Mouse (Mus musculus) forebrain, embryonic 10.5 days (tissue): ENCODE data around the gene Slc1a2. TPM values are rescaled to one million over a fixed set of nuclear protein-coding genes. Genes with fewer than 3 reads are reported as not detected.

ENCODE experiments used
- DNase-seq: peaks from one replicate; pipeline ENCODE4 v3.0.0-alpha.2; 2017; ENCODE audit warnings: low spot score; ENCODE audit errors: extremely low spot score
- H3K27ac ChIP-seq: fragments of 300-500 bp; sonication (generic); 2 replicates; pipeline ENCODE4 v1.5.1; 2016; ENCODE audit warnings: mild to moderate bottlenecking
- H3K27me3 ChIP-seq: fragments of 300-500 bp; sonication (generic); 2 replicates; pipeline ENCODE4 v1.6.1; 2016; ENCODE audit warnings: mild to moderate bottlenecking; ENCODE audit not compliant: poor library complexity, severe bottlenecking
- H3K36me3 ChIP-seq: fragments of 300-500 bp; sonication (generic); replicated peaks from 2 replicates; pipeline ENCODE4 v1.6.1; 2016; ENCODE audit warnings: mild to moderate bottlenecking, moderate library complexity
- H3K4me1 ChIP-seq: fragments of 300-500 bp; sonication (generic); 2 replicates; pipeline ENCODE4 v1.6.1; 2016
- H3K4me3 ChIP-seq: fragments of 300-500 bp; sonication (generic); 2 replicates; pipeline ENCODE4 v1.5.1; 2016; ENCODE audit warnings: mild to moderate bottlenecking, moderate library complexity
- H3K9me3 ChIP-seq: fragments of 300-500 bp; sonication (generic); 2 replicates; pipeline ENCODE4 v1.6.1; 2016; ENCODE audit warnings: mild to moderate bottlenecking, moderate library complexity
- WGBS: fragments of 180-500 bp; shearing (Covaris S2); methylation state at CpG from one replicate; pipeline ENCODE4 v1.1.7; 2016; 5-methylcytosine and 5-hydroxymethylcytosine counted together
- polyA plus RNA-seq: library from polyadenylated mRNA; unstranded; fragments of >200 nt; fragmentation: Nextera tagmentation; extraction: Ambion mirVana; gene quantifications from 2 replicates; pipeline ENCODE4 v1.2.1, GENCODE M21; 2016

Slc1a2 gene
- polyA plus RNA-seq, 1 experiment from 2014 or later, result 2.7 TPM

DNA sequence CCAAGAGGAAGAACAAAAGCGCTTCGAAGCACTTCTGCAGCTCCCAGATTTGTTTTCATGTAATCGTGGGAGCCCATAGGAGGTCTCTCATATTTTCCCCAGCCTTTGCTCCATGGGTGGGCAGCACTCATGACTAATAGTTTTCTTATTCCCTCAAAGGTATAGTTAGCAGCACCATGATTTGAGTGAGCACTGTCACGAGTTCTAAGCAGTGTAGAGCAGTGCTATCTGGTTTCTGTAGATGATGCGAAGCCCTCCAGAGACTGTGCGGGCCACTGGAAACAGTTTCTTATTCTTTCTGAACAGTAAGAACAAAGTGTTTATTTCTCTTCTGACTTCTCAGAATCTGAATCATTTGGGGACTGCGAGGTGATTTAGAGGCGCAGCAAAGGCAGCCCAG is 162.3 kb downstream of the Slc1a2 start:
- no peaks in the 10 kb centered on the region for H3K9me3 ChIP-seq
- 92% methylated on average over 8 of the region's 8 CpGs for WGBS
- DNase-seq, result no peak
- H3K27me3 ChIP-seq, result no peaks in the 10 kb centered on the region
- H3K27ac ChIP-seq, result no peak overlapping the region
- H3K4me1 ChIP-seq, result peaks cover 7% of the 10 kb centered on the region; the same call in 1 of the 2 replicates
- H3K4me3 ChIP-seq, result no peak overlapping the region
- H3K36me3 ChIP-seq, result no peaks in the 10 kb centered on the region

DNA sequence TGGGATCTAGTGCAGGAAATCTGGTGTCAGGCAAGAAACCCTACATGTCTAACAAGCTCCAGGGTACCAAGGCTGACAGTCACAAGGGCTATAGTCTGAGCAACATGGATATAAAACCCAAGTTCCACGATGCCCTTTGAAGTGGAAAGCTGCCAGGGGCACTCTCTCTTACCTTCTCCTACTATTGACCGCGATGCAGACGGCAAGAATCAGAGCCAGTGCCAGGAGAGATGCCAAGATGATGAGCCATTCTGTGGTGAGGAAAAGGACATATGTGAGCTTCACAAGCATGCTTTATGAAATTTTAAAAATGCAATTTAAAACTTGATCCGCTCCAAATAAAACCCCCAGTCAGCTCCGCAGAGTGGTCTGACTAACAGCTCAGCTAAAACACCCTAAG is 163.6 kb downstream of the Slc1a2 start:
- Histone ChIP-seq H3K27ac (no peak overlapping the region), H3K4me3 (no peak overlapping the region), H3K9me3 (no peaks in the 10 kb centered on the region), H3K27me3 (no peaks in the 10 kb centered on the region), H3K4me1 (peaks cover 7% of the 10 kb centered on the region; the same call in 1 of the 2 replicates), H3K36me3 (no peaks in the 10 kb centered on the region)
- WGBS, result 94% methylated on average over 6 of the region's 6 CpGs
- no peak for DNase-seq

DNA sequence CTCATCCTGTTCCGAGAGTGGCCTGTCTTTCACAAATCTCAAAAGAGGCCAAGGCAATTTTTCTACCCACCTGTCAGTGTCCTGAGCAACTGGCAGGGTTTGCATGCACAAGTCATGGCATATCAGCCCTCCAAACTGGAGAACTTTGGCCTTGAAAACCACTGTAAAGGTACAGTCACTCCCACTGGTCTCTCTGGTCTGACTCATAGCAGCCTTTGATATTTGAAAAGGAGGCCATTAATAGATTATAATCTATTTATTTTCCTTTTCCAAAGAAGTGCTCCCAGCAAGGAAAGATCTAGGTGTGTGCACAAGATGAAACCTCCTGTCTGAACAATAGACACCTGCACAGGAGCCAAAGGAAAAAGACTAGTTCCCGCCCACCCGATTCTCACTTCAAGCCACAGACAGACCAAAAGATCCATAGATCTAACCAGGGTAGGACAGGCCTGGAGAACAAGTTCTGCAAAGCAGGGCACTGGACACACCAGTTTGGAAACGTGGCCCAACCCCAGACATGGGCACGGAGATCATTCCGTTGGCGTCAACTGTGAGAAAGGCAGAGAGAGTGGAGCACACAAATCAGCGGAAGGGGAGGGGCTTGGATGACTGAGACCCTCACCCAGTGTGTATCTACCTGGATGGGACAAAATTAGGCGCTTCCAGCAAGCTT is 167.6 kb downstream of the Slc1a2 start:
- H3K4me3 ChIP-seq, result no peak overlapping the region
- H3K27ac ChIP-seq, result no peak overlapping the region
- 93% methylated on average over 9 of the region's 9 CpGs for WGBS
- H3K4me1 ChIP-seq, result no peaks in the 10 kb centered on the region
- H3K36me3 ChIP-seq, result no peaks in the 10 kb centered on the region
- H3K27me3 ChIP-seq, result no peaks in the 10 kb centered on the region
- no peak for DNase-seq
- no peaks in the 10 kb centered on the region for H3K9me3 ChIP-seq

DNA sequence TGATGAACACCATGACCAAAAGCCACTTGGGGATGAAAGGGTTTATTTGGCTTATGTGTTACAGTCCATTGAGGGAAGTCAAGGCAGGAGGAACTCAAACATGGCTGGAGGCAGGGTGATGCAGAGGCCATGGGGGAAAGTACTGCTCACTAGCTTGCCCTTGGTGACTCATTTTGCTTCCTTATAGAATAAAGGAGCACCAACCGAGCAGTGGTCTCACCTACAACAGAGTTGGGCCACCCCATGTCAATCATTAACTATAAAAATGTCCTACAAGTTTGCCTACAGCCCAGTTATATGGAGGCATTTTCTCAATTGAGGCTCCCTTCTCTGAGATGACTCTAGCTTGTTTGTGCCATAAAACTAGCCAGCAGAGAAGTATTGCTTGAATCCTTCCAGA is 169.4 kb downstream of the Slc1a2 start:
- H3K4me3 ChIP-seq, result no peak overlapping the region
- H3K4me1 ChIP-seq, result no peaks in the 10 kb centered on the region
- H3K36me3 ChIP-seq, result no peaks in the 10 kb centered on the region
- H3K27me3 ChIP-seq, result no peaks in the 10 kb centered on the region
- 93% methylated on average over 1 of the region's 1 CpGs for WGBS
- H3K27ac ChIP-seq, result no peak overlapping the region
- no peak for DNase-seq
- H3K9me3 ChIP-seq, result no peaks in the 10 kb centered on the region

DNA sequence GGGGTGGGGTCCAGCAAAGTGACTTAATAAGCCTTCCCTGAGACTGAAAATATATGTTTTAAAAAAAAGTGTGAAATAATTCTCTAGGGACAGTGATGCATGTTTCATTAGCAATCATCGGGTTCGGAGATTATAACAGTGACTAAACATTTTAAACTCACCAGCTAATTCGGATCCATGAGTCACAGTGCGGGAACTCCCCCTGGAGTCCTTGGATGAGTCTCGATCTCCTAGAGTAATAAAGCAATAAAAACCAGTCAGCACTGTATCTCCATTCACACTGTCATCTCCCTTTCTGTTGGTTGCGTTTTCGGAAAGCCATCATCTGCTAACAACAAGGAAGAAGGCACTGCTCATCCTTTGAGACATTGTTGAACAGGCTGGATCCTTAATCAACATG is 169.9 kb downstream of the Slc1a2 start:
- Histone ChIP-seq H3K36me3 (no peaks in the 10 kb centered on the region), H3K9me3 (no peaks in the 10 kb centered on the region), H3K27ac (no peak overlapping the region), H3K27me3 (no peaks in the 10 kb centered on the region), H3K4me1 (no peaks in the 10 kb centered on the region), H3K4me3 (no peak overlapping the region)
- WGBS, result 93% methylated on average over 7 of the region's 7 CpGs
- DNase-seq, result no peak

DNA sequence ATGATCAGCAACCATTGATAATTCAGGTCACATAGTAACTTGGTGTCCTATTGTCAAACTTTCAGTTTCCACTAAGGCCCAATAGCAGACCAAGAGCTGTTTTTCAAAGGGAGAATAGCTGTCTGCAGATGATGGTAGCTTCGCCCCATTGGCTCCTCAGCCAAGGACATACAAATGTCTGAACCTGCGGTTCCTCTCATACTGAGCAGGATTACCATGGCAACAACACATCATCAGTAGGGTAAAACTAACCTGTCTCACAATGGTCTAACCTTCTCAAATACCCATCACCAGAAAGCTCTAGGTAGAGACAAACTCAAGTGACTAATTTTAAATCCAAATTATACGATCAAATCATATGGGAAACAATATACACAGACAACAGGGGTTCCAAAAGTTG is 170.7 kb downstream of the Slc1a2 start:
- no peak overlapping the region for H3K27ac ChIP-seq
- no peak for DNase-seq
- H3K27me3 ChIP-seq, result no peaks in the 10 kb centered on the region
- WGBS, result 89% methylated on average over 3 of the region's 3 CpGs
- H3K9me3 ChIP-seq, result no peaks in the 10 kb centered on the region
- no peak overlapping the region for H3K4me3 ChIP-seq
- no peaks in the 10 kb centered on the region for H3K36me3 ChIP-seq
- no peaks in the 10 kb centered on the region for H3K4me1 ChIP-seq

DNA sequence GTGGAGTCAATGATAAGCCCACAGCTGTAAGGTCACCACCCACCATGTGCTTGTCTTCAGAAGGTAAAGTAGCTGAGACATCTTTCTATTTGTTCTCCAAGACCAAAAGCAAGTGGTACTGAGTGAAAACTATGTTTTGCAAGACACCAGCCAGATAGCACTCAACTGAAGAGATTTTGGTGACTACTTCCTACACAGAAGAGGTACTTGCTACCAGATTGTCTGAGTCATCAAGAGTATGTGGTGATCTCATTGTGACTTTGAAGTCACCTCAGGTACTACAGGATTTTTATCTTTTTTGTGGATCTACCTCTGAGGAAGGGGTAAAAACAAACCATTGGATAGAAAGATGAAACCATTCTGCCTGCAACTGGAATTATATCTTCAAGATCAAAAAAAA is 173.1 kb downstream of the Slc1a2 start:
- no peak for DNase-seq
- Histone ChIP-seq H3K9me3 (no peaks in the 10 kb centered on the region), H3K27ac (no peak overlapping the region), H3K36me3 (no peaks in the 10 kb centered on the region), H3K4me3 (no peak overlapping the region), H3K4me1 (no peaks in the 10 kb centered on the region), H3K27me3 (no peaks in the 10 kb centered on the region)

DNA sequence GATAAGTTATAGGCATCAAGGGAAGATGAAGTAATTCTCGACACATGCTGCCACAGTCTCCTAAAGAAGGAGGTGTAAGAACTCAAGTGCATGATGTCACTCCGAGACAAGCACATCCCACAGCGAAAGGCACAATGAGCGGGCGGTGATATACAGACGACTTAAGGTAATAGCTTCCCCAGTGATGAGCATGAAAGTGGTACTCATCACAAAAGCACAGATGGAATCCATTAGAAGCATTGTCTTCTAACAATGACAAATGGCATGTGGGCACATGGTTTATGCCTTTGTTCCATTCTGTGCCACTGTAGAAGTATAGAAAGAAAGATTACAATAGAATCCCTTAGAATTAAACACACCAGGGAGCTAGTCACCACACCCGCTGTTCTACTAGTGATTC is 179.7 kb downstream of the Slc1a2 start:
- 89% methylated on average over 7 of the region's 7 CpGs for WGBS
- DNase-seq, result no peak
- no peaks in the 10 kb centered on the region for H3K9me3 ChIP-seq
- no peaks in the 10 kb centered on the region for H3K36me3 ChIP-seq
- H3K27ac ChIP-seq, result no peak overlapping the region
- no peaks in the 10 kb centered on the region for H3K27me3 ChIP-seq
- no peak overlapping the region for H3K4me3 ChIP-seq
- no peaks in the 10 kb centered on the region for H3K4me1 ChIP-seq

Other genes starting within 250 kb of the Slc1a2 start
- gene Fjx1, start 206.2 kb upstream of the Slc1a2 start, polyA plus RNA-seq, result 13.3 and 13.5 TPM in 2 replicates
- gene Pamr1, start 108.6 kb upstream of the Slc1a2 start, polyA plus RNA-seq, result 0.20 and 0.38 TPM in 2 replicates
- gene Cd44, start 243.0 kb downstream of the Slc1a2 start, polyA plus RNA-seq, result 2.3 and 2.8 TPM in 2 replicates